Mouse (Mus musculus) colon, adult 2 months (tissue): ENCODE results near the gene Pdhx. TPM values are rescaled to one million over a fixed set of nuclear protein-coding genes. Genes with fewer than 3 reads are reported as not detected.

Source experiments
- polyA plus RNA-seq: library from polyadenylated mRNA; depleted of rRNA; stranded (reverse); fragments of >200 nt; gene quantifications from 2 replicates; pipeline ENCODE4 v1.2.3, GENCODE M21; 2012; rRNA removed

Pdhx gene
- polyA plus RNA-seq: 7.1 and 10.1 TPM in 2 replicates

GRCm38 (mm10) chr2:103073219-103073982 lies at the start of gene Pdhx, which contains the start of gene Apip:
Gene Pdhx, minus strand, starts transcription at chr2:103073513.
Gene Apip, plus strand, starts transcription at chr2:103073675.

Other genes starting within 250 kb of the Pdhx start
- 17.6 and 20.8 TPM in 2 replicates for gene Cd44, start 171.8 kb downstream of the Pdhx start, polyA plus RNA-seq
- 6.2 and 9.3 TPM in 2 replicates for gene Apip, start 162 bp upstream of the Pdhx start, polyA plus RNA-seq
- gene Ehf, start 229.8 kb upstream of the Pdhx start, polyA plus RNA-seq: 182 and 198 TPM in 2 replicates